Comparison of ENCODE assay signal across 33 mouse cellular contexts in the genomic region with DNA sequence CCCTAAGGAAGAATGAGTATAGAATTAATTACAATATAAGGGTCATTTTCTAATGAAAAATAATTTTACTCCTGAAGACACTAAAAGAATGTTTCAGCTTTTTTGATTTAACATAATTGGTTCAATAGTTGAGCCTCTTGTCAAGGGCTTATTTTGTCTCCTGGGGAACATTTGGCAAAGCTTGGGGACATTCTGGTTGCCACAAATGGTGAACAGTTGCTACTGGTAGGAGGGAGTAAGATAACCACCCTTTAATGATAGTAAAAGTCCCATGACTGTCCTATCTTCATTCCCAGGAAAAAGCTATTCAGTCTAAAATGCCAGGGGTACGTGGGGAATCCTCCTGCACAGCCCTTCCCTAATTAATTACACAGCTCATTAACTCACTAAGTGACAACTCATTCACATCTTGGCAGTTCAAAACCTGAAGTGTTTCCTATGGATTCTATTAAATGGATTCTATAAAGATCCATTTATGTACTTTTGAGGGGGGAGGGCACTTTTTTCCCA.
A peak's percentile ranks its signal among the peaks of the same experiment; 100 is the strongest.
DNase-seq lines count a peak whose midpoint lies in the region; ATAC-seq and TF ChIP-seq lines count a peak whose summit lies in the region.
"Had no signal": no experiment of that assay in that cellular context is flagged by ENCODE, and none has a peak within 500 bp of the region (broad histone marks: within the 10 kb centered on the region; RNA-seq: fewer than 3 reads in every experiment).

No protein-coding gene starts in this region.

- no peak for TF ChIP-seq POLR2A in brain, embryonic 14.5 days (IDR thresholded peaks at IDR 0.05; ENCODE audit: borderline replicate concordance, extremely low read depth, insufficient read depth, insufficient read length, poor library complexity, severe bottlenecking)

- H3K4me3 ChIP-seq in kidney, postnatal 0 days (replicated peaks; ENCODE audit: low read depth, low read length): no peak overlapping the region
- H3K4me3 ChIP-seq in layer of hippocampus, adult 2 months: no peak overlapping the region
- H3K4me3 ChIP-seq: embryonic facial prominence, embryonic 12.5 days; hindbrain, embryonic 15.5 days; intestine, embryonic 15.5 days; liver, embryonic 12.5 days; megakaryocyte, embryonic 14.5 days; midbrain, embryonic 13.5 days; neural tube, embryonic 15.5 days had no signal

- TF ChIP-seq CTCF in kidney, postnatal 0 days (IDR thresholded peaks at IDR 0.05; ENCODE audit: low read depth): no peak
- TF ChIP-seq CTCF in brain, embryonic 14.5 days (IDR thresholded peaks at IDR 0.05; ENCODE audit: borderline replicate concordance, extremely low read depth, insufficient read depth, insufficient read length): no peak
- no peak for TF ChIP-seq CTCF in layer of hippocampus, adult 2 months (conservative IDR thresholded peaks at IDR 0.05)

- H3K9ac ChIP-seq in kidney, postnatal 0 days (ENCODE audit: low read depth, low read length): no peak overlapping the region
- H3K9ac ChIP-seq: embryonic facial prominence, embryonic 12.5 days; hindbrain, embryonic 15.5 days; intestine, embryonic 15.5 days; liver, embryonic 12.5 days; liver, postnatal 0 days; midbrain, embryonic 13.5 days; neural tube, embryonic 15.5 days had no signal

- no peaks in the 10 kb centered on the region for H3K27me3 ChIP-seq in kidney, postnatal 0 days (ENCODE audit: insufficient read depth, low read length)
- H3K27me3 ChIP-seq: hindbrain, embryonic 15.5 days; intestine, embryonic 15.5 days; liver, embryonic 12.5 days; megakaryocyte, embryonic 14.5 days; midbrain, embryonic 13.5 days; neural tube, embryonic 15.5 days had no signal

- intact Hi-C loops in left cerebral cortex, postnatal 14 days (cut with DNase I): no loop called here

- ATAC-seq in kidney, postnatal 0 days (replicated peaks; ENCODE audit: low FRiP score, low read depth): no peak
- ATAC-seq: activated CD4-positive, CD25-positive, alpha-beta regulatory T cell, adult 4 months; forebrain, embryonic 14.5 days; intestine, embryonic 15.5 days; liver, embryonic 12.5 days; liver, postnatal 0 days; midbrain, embryonic 13.5 days had no signal

- H3K4me2 ChIP-seq in kidney, postnatal 0 days (ENCODE audit: low read length): no peak overlapping the region
- H3K4me2 ChIP-seq: embryonic facial prominence, embryonic 12.5 days; heart, embryonic 11.5 days; hindbrain, embryonic 15.5 days; intestine, embryonic 15.5 days; liver, embryonic 12.5 days; midbrain, embryonic 13.5 days; neural tube, embryonic 15.5 days had no signal

- peak; percentile 5 for DNase-seq in kidney, postnatal 0 days (ENCODE audit: low spot score)
- no peak for DNase-seq in kidney, adult 9 months
- DNase-seq in brain, embryonic 14.5 days (ENCODE audit: low read depth): peak; percentile 55
- peak; percentile 53 to 72 for DNase-seq in layer of hippocampus, adult 2 months (ENCODE audit: low spot score in 2 of 2)
- DNase-seq in layer of hippocampus, postnatal 14 days (ENCODE audit: low spot score in 2 of 2): peak; percentile 17 to 81
- DNase-seq in left cerebral cortex, postnatal 14 days (ENCODE audit: low spot score in 2 of 2): no peak
- no peak for DNase-seq in thymus, postnatal 0 days (ENCODE audit: low spot score)
- DNase-seq in thymus, postnatal 36 days: no peak
- DNase-seq: adrenal gland, adult 8-10 months; B cell, adult 2 months; cerebellum, adult 11-12 months; cerebellum, postnatal 25 days; embryo, embryonic 11 days; gastrocnemius, postnatal 36 days; heart, adult 18-20 months; heart, postnatal 36 days; kidney, adult 2 months; kidney, postnatal 10 days; left cerebral cortex, postnatal 4 days; liver, postnatal 0 days; lung, postnatal 36 days; right cerebral cortex, adult 18-20 months; right cerebral cortex, postnatal 4 days had no signal

- H3K9me3 ChIP-seq in kidney, postnatal 0 days (replicated peaks; ENCODE audit: low read length): no peaks in the 10 kb centered on the region
- H3K9me3 ChIP-seq: embryonic facial prominence, embryonic 12.5 days; hindbrain, embryonic 15.5 days; intestine, embryonic 15.5 days; liver, embryonic 12.5 days; midbrain, embryonic 13.5 days; neural tube, embryonic 15.5 days had no signal

- no peaks in the 10 kb centered on the region for H3K4me1 ChIP-seq in kidney, postnatal 0 days (replicated peaks; ENCODE audit: insufficient read depth, low read length)
- H3K4me1 ChIP-seq: embryonic facial prominence, embryonic 12.5 days; hindbrain, embryonic 15.5 days; intestine, embryonic 15.5 days; liver, embryonic 12.5 days; megakaryocyte, embryonic 14.5 days; midbrain, embryonic 13.5 days; neural tube, embryonic 15.5 days had no signal

- H3K27ac ChIP-seq in kidney, postnatal 0 days: no peak overlapping the region
- H3K27ac ChIP-seq in layer of hippocampus, adult 2 months: no peak overlapping the region
- H3K27ac ChIP-seq: embryonic facial prominence, embryonic 12.5 days; hindbrain, embryonic 15.5 days; intestine, embryonic 15.5 days; liver, embryonic 12.5 days; midbrain, embryonic 13.5 days; neural tube, embryonic 15.5 days had no signal

- 21% methylated on average over 1 of the region's 1 CpGs for WGBS in kidney, postnatal 0 days

- H3K36me3 ChIP-seq in kidney, postnatal 0 days (ENCODE audit: insufficient read depth, low read length): no peaks in the 10 kb centered on the region
- H3K36me3 ChIP-seq: embryonic facial prominence, embryonic 12.5 days; hindbrain, embryonic 15.5 days; intestine, embryonic 15.5 days; liver, embryonic 12.5 days; midbrain, embryonic 13.5 days; neural tube, embryonic 15.5 days had no signal

Comparison
In these comparisons a context has a peak if more than half of its experiments do, and no peak if none do; other contexts are left out.
1. DNase-seq: peak in kidney, postnatal 0 days (single experiment), brain, embryonic 14.5 days (single experiment), layer of hippocampus, adult 2 months (2 of 2) and layer of hippocampus, postnatal 14 days (2 of 2); none in kidney, adult 9 months (single experiment), left cerebral cortex, postnatal 14 days (0 of 2), thymus, postnatal 0 days (single experiment) and thymus, postnatal 36 days (0 of 2).